Mouse (Mus musculus): ENCODE data around the gene Il20rb.

DNA sequence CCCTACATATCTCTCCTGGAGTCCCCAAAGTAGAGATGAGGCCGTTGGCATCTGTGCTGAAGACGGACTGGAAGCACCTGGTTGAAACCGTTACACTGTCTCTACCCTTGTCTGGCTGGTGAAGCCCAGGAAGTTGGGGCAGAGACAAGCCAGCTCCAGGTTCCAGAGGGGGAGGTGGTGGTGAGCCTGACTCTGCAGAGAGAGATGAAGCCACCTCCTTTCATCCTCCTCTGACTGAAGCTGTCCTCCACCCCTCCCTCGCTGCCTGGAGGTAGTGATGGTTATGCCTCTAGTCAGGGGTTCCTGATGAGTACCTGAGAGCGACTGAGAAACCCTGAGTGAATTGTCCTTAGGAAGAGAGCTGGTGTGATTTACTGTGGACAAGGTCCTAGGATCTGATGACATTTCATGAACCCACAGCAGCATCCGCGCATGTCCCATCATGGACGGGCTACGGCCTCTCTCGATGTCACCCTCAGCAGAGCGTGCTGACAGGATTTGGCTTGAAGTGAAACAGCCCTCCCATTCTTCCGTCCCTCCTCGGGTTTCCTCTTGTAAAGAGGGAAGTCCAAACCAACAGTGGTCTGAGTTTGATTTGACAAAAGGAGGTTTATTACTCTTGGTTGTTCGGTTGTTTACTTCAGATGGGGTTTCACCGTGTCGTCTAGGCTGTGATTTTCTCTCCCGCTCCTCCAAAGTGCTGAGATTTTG lies 28.5 kb downstream of the Il20rb start:
- no peak for TF ChIP-seq CTCF (IDR thresholded peaks at IDR 0.05; ENCODE audit: low read depth)
- TF ChIP-seq EP300 (IDR thresholded peaks at IDR 0.05; ENCODE audit: low read depth): no peak
